Mouse (Mus musculus) cerebellum, adult 2 months (tissue): ENCODE results near the gene Gpank1.

Source experiments
- CTCF ChIP-seq: fragments of 200-500 bp; IDR thresholded peaks from 2 replicates; pipeline ENCODE4 v1.5.1; 2011; ENCODE audit warnings: low read depth, mild to moderate bottlenecking, control low read depth, low read length, moderate library complexity, borderline replicate concordance; ENCODE audit not compliant: insufficient read depth
- POLR2A ChIP-seq: fragments of 200-500 bp; IDR thresholded peaks from 2 replicates; pipeline ENCODE4 v1.6.1; 2011; ENCODE audit warnings: low read length, control low read depth, borderline replicate concordance; ENCODE audit not compliant: insufficient read depth

GRCm38 (mm10) chr17:35168541-35169207, 47.4 kb downstream of the Gpank1 start:
- TF ChIP-seq CTCF = no peak
- TF ChIP-seq POLR2A = no peak
